Mouse (Mus musculus): Measurements from ENCODE around the gene Rbmxl1. TPM values are rescaled to one million over a fixed set of nuclear protein-coding genes. Genes with fewer than 3 reads are reported as not detected.

Gene Rbmxl1
- 191 and 228 TPM in 2 replicates for polyA plus RNA-seq (2012; rRNA removed)

DNA sequence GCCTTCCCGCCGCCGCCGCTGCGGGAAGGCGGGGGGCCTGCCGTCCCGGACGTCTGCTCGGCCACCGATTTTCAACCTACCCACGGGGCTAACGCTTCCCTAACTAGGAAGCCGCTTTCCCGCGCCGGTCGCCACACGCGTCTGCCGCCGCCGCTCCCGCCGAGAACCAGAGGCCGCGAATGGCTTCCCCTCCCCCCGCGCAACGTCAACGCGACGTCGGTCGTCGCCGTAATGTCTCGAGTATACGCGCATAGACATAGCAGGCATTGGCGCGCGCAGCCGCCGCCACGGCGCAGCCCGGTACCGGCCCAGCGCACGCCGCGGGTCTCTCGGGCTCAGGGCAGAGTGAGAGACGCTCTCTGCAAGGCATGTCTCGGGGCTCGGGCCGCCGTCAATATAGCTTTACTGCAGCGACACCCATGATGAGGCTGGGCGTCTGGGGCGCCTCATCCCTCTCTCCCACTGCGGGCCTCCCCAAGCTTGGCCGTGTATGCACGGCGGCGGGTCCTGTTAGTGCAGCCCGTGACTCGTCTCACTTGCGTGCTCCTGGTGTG is at the start of gene Rbmxl1:
Rbmxl1 (minus strand) TSS at position 180 of the 554 bp plus-strand sequence.

DNA sequence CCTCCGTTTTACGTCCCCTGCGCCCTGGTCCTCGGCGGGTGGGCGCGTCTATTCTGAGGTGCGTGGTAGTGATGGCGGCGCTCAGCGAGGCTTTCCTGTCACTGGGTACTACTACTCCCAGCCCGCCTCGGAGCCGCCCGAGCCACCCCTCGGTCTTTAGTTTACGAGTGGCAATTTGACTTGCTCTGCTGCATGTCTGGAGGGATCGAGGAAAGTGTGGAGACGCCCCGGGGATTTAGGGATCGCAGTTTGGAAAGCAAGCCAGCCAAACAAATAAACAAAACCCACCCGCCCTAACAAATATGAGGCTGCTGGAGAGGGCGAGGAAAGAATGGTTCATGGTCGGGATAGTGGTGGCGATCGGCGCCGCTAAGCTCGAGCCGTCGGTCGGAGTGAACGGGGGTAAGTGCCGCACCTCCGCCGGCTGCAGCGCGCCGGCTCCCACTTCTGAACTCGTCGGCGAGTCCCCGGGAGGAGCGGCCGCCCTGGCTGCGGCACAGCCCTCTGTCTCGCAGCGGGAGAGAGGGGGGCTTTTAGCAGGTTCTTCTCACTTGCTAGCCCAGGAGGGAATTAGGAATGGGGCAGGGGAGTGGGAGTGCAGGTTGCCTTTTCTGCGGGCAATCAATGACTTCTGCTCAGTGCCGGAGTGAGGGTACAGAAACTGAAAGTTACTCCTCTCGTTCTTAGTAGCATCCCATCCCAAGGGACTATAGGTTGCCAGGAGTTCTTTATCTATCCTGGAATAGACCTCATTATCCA is 754 bp upstream of the Rbmxl1 start, which contains the start of gene Slc10a7:
Slc10a7 (plus strand) TSS at position 74 of the 759 bp plus-strand sequence.

Other genes starting within 250 kb of the Rbmxl1 start
- 1.1 and 1.6 TPM in 2 replicates for gene Pou4f2, start 72.3 kb downstream of the Rbmxl1 start, polyA plus RNA-seq (2012; rRNA removed)
- gene Slc10a7, start 448 bp upstream of the Rbmxl1 start, polyA plus RNA-seq (2012; rRNA removed), result 8.9 and 13.9 TPM in 2 replicates

Measured in central nervous system, embryonic 11.5 days (tissue).